Mouse (Mus musculus): ENCODE measurements around the gene Esrra. TPM values are rescaled to one million over a fixed set of nuclear protein-coding genes. Genes with fewer than 3 reads are reported as not detected.
"Not testable (repeated sequence)": the region's sequence is repeated elsewhere in the genome, so short reads cannot be mapped to it uniquely, and the experiment has no call there.

Gene Esrra
- total RNA-seq, 2 experiments from 2014 or later = 84.3 to 85.3 TPM

DNA sequence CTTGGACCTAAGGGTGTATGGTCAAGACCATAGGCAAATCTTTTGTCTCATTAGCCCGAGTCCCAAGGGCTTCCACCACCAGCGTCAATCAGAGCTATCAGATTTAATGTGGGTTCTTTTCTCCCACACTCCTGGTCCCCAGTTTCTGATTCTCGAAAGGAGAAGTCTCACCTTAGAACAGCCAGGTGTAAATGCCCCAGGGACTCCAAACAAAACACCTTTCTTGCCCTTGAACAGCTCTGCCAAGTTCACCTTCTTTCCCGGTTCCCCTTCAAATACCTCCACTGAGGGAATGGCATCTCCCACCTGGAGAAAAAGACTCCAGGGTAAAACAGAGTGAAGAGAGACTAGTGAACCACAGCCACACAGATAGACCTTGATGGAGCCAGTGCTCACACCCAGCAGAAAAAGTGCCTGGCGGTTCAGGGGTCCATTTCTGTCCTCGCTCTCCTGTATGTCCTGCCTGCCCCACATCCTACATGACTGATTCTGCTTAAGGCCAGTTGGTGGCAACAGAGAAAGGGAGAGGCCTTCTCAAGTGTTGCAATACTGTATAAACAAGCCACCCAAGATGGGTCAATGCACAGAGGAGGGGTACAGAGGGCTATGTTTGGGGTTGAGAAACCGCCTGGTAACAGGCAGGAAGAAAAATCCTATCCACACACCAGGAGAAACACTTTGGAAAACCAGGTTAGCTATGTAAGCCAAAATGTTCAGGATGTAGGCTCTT, 13.6 kb downstream of the Esrra start:
- no peak for DNase-seq
- intact Hi-C loops (cut with DNase I) = no loop called here

DNA sequence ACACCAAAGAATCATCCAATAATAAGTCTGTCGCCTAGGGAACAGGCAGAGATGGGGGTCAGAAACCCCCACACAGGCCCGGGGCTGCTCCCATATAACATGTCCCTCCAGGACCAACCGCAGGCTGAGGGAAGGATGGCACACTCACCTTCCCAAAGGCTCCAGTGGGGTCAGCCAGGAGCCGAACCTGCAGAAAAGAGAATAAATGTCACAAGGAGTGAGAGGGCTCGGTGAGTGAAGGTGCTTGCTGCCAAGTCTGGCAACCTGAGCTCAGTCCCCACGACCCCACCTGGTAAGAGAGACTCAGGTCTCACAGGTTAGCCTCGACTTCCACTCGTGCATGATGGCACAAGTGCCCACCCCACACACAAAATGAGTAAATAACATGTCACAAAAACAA, 14.5 kb downstream of the Esrra start:
- DNase-seq = no peak
- intact Hi-C loops (cut with DNase I) = no loop called here

DNA sequence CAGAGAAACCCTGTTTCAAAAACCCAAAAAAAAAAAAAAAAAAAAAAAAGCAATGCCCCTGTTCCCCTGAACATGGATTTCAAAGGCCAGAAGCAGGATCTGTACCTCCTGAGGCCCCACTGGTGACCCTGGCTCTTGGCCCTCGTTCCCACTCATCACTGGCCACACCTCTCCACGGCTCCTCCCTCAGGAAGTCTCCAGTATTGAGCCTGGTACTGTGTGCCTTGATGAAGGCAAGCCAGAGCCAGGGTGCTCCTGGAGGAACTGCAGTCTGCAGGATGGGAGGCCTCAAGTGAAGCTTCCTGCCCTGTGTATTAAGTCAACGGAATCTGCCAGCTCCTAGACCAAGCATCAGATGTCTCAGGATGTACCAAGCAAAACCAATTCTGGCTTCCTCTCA, 15.4 kb downstream of the Esrra start:
- intact Hi-C loops (cut with DNase I) = no loop called here
- DNase-seq = no peak

DNA sequence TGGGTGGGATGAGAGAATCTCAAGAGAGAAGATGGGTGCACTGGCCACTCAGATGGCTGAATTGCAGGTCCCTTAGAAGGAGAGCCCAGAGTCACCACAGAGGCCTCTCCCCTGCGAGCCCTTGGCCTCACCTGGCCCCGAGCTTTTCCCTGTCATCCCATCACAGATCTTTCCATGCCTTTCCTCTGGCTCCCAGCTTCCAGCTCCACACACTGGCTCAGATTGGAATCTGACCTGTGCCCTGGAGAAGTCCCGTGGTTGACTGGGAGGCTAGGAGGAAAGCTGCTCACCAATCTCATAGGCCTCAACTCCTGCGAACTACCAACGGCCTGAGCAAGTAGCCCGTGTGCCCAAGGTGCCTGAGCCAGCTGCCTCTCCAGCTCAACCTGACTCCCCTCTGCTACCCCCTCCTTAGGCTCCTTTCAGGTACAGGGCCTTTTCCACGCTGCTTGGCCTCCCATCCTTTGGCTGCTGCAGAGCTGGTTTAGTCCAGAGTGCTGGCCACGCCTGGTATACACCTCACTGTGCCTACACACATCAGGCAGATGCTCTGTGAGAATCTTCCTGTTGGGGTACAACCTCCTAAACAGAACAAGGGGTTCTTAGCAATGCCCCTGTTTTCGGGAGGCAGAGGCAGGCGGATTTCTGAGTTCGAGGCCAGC, 16.0 kb downstream of the Esrra start:
- intact Hi-C loops (cut with DNase I) = no loop called here
- DNase-seq = no peak

DNA sequence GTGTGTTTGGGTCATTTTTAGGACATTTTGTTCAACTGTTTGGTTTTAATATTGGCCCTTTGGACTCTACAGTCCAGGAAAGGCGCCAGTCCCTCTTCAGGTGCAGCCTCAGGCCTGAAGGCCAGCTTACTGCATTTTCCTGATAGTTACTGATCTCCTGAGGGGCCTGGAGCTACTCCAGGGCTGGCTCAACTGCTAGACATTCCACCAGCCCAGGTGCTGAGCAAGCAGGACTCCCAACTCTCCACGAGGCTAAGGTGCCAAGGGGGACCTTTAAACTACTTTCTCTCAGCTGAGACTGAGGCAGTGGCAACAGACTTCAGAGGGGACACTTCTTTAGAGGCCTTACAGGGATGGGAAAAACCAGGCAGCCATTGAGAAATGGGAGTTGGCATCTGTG, 16.8 kb downstream of the Esrra start:
- intact Hi-C loops (cut with DNase I) = no loop called here

DNA sequence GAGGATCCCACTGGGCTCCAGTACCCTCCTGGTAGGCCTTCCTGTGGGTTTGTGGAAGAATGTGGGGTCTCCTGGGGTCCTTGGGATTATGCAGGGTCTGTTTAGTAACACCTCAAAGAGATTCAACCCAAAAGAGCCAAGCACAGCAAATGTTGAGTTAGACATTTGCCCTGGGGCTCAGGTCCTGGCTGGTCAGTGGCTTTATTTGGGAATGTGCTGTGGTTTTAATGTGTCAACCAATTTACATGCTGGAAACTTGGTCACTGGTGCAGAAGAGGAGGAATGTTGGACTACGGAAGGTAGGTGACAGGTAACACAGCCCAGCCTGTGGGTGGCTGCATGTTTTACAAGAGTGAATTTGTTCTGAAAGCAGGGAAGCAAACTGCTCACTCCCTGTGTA, 18.6 kb downstream of the Esrra start:
- DNase-seq = no peak
- intact Hi-C loops (cut with DNase I) = no loop called here

More for the DNA sequence above, 16.8 kb downstream of the Esrra start:
- DNase-seq = no peak

DNA sequence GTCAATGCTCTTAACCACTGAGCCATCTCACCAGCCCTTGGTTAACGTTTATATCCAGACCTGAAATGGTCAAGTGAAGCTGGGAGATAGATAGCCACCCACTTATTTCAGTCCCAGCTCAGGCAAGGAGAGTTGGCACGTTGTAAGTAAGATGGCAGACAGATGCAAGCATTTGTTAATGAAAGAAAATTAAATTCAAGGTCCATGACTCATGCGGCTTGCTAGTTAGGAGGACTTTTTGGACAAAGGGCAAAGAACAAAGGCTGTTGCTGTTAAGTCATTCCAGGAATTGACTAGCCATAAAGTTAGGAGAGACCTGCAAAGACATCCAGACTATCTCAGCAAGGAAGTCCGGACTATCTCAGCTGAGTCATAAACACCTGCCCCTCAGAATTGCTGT, 22.0 kb downstream of the Esrra start:
- no peak for DNase-seq
- intact Hi-C loops (cut with DNase I) = no loop called here

DNA sequence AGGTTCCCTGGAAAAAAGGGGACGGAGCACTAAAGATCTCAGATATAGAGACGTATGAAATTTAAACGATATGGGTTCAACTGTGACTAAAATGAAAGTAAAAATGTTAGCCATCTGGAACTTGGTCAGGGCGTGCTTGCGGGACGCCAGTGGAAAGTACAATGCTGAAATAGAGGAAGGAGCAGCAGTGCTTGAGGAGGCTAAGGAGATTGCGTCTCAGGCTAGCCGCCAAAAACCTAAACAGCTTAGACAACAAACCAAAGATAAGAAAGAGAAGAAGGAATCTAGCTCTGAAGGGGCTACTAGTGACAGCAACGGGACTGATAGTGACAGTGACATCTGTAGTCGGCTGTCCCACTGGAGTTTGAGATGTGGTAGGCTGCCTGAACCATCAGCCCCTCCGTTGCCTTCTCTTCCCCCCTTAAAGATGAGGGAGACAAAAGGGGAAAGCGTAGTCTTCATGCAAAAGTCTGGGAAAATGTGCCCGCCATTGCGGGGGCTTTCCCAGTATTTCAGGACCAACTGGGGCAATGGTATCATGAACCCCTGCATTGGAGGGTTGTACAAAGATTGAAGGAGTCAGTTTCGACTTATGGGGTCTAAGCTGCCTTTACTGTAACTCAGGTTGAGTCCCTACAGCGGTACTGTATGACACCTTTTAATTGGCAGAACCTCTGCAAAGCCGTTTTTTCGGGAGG, 25.9 kb downstream of the Esrra start:
- DNase-seq; intact Hi-C loops (cut with DNase I): not testable (repeated sequence)

DNA sequence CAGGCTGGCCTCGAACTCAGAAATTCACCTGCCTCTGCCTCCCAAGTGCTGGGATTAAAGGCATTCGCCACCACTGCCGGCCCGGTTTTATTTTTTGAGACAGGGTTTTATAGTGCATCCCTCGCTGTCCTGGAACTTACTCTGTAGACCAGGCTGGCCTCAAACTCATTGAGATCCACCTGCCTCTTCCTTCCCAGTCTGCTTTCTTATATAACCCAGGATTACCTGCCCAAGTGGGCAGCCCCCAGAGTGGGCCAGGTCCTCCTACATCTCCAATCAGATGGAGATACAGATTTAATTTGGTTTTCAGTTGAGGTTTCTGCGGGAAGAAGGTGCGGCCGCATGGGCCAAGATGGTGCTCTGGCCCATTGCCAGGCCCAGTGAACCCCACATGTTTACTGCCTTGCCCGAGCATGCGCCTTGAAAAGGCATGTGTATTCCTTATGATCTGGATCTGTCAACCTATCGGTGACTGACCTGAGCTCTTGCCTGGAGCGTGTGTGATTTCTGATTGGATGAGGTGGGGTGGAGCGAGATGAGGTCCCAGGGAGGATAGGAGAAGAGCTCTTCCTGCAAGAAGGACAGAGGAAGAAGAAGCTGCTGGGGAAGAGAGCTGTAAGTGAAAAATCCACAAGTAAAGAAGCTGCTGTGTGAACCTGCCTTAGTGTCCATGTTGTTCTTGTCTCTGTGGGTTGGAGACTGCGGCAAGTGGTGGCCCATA, 27.7 kb downstream of the Esrra start:
- DNase-seq = no peak
- intact Hi-C loops (cut with DNase I) = no loop called here

DNA sequence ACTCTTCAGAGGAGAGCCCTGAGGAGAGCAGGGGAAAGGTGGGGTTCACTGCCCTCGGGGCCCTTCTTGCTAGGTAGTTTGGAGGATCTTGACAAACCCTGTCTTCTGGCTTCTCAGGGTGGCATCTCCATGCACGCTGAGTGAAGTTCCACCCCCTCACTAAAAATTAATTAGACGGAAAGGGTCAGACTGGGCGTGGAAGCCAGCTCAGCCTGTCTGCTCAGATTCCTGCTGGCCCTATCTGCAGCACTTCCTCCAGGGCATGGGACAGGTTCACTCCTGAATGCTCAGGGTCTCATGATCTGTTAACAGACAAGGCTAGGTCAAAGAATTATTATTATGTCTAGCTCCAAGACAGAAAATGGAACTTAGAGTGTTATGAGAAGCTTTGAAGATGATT, 29.1 kb downstream of the Esrra start:
- intact Hi-C loops (cut with DNase I) = no loop called here
- DNase-seq = no peak

DNA sequence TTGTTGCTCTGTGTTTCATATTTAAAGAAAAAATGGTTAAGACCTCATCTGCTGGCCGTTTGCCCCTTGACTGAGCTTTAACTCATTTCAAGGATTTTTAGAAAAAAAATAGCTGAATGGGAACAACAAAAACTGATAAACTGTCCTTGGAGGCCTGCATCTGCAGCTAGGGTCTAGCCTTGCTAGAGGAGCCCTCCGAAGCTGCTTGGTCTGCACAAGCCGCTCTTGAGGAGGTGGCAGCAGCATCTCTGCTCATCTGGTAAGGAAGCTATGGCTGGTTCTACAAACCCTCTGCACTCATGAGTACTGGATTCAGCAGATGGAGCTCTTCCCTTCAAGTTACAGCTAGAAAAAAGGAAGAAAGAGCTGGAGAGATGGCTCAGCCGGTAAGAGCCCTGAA, 43.6 kb downstream of the Esrra start:
- intact Hi-C loops (cut with DNase I) = no loop called here
- no peak for DNase-seq

DNA sequence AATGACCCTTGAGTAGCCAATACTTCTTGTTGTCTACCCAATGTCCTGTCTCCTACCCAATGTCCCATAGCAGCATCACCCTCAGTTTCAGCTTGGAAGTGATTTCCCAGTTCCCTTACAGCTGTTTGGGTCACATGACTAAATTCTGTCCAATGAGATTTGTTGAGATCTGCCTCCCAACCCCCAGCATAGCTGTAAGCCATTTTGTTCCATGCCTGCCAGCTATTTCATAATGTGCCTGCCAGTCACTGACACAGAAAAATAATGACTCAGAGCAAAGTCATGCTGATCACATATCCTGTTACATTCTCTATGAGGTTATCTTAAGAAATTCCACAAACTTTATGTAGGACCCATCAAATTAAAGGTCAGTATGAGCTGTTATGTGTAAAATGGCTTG, 44.8 kb downstream of the Esrra start:
- intact Hi-C loops (cut with DNase I) = no loop called here
- no peak for DNase-seq

DNA sequence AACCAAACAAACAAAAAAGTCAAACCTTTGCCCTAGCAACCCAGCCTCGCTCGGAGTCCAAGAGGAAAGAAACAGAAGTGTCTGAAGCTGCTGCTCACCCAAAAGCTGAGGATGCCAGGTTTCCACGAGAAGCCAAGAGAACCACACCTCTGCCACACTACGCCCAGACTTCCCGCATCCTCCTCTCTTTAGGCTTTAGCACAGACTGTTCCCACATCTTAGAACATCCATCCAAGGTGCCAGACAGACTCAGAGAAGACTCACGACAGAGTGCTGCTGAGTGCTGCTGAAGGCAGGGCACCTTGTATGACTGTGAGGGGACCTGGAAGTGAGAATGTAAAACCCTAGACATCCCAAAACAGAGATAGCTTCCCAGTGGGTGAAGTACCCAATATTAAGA, 45.8 kb downstream of the Esrra start:
- DNase-seq = no peak
- intact Hi-C loops (cut with DNase I) = no loop called here

DNA sequence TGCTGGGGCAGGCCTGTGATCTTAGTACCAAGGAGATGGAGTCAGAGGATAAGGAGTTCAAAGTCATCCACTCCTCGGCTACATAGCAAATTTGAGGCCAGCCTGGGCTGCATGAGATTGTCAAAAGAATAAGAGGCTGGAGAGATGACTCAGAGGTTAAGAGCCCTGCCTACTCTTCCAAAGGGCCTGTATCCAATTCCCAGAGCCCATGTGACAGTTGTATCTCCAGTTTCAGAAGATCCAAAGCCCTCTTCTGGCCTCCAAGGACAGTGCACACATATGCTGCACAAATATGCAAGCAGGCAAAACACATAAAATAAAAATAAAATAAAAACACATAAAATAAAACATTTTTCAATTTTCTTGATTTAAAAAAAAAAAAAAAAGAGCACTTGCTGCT, 47.4 kb downstream of the Esrra start:
- intact Hi-C loops (cut with DNase I) = no loop called here

DNA sequence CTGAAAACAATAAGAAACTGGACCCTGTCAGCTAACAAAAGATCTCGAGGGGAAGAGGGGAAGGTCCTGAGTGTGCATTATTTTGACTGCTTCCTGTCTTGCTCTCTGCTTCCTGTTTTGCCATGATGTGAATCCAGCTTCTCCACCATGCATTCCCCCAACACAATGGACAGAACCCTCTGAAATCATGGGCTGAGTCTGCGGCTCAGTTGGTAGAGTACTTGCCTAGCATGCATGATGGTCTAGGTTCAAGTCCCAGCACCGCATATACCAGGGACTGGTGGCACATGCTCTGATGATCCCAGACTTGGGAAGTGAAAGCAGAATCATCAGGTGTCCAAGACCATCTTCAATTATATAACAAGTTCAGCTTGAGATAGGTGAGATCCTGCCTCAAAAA, 48.9 kb downstream of the Esrra start:
- no peak for DNase-seq
- intact Hi-C loops (cut with DNase I) = no loop called here

More for the DNA sequence above, 47.4 kb downstream of the Esrra start:
- no peak for DNase-seq

DNA sequence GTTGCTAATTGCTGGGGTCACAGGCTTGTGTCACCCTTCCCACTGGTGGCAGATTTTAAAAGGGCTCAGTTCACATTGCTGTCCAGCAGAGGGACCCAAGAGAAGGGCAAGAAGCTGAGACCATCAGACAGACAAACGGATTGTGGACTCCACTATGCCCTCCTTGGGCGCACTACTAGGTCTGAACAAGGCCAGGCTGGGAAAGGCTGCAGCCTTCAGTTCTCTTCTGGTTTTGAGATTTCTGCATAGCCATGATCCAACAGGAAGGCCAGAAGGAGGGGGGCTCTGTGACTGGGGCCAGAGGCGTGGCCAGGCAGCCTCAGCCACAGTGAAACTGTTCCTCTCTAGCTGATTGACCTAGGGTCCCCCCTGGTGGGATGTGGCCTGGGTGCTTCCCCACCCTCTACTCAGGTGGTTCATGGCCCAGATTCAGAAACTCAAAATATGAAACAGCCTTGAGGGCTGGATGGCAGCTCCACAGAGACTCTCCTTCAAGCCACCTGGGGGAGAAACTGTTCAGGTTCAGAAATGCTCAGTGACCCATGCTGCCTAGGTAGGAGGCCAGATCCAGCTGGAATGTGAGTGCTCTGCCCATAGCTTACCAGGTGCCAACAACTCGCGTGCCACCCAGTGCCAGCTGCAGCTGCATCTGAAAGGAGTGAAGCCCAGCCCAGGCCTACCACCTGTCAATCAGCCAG, 49.9 kb downstream of the Esrra start:
- DNase-seq = no peak
- intact Hi-C loops (cut with DNase I) = no loop called here

DNA sequence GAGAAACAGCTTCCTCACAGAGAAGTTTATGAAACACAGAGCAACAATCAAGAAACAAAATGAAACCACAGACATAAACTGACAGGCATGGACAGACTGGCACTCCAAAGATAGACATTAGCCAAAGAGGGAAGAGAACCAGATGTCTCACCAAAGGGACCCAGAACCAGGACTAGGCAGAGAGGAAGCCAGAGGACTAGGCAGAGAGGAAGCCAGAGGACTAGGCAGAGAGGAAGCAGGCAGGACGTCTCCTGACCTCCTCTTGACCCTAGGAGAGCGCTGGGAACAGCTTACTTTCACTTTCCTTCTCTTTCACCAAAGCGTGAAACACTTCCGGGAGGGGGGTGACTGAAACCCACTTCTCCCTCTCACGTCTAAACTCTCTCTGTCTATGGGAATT, 52.3 kb downstream of the Esrra start:
- intact Hi-C loops (cut with DNase I) = no loop called here
- no peak for DNase-seq

DNA sequence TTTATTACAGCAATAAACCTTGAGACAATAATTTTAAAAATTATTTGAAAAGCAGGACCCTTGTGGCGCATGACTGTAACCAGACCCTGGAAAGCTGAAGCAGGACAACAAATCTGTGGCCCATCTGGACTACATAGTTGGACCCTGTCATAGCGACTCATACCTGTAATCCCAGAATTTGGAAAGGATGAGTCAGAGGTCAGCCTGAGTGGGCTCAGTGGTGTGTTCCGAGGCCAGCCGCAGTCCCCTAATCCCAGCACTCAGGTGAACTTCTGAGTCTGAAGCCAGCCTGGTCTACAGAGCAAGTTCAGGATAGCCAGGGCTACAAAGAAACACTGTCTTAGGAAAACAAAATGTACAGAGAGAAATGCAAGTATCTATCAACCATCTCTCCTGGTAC, 60.2 kb downstream of the Esrra start:
- intact Hi-C loops (cut with DNase I) = no loop called here
- no peak for DNase-seq

Measured in gastrocnemius, postnatal 36 days (tissue).